Mouse (Mus musculus): ENCODE data around the gene Auts2. TPM values are rescaled to one million over a fixed set of nuclear protein-coding genes. Genes with fewer than 3 reads are reported as not detected.
A peak's percentile ranks its signal among the peaks of the same experiment; 100 is the strongest.

Gene Auts2
- polyA plus RNA-seq, 1 experiment from 2014 or later: 4.4 TPM

DNA sequence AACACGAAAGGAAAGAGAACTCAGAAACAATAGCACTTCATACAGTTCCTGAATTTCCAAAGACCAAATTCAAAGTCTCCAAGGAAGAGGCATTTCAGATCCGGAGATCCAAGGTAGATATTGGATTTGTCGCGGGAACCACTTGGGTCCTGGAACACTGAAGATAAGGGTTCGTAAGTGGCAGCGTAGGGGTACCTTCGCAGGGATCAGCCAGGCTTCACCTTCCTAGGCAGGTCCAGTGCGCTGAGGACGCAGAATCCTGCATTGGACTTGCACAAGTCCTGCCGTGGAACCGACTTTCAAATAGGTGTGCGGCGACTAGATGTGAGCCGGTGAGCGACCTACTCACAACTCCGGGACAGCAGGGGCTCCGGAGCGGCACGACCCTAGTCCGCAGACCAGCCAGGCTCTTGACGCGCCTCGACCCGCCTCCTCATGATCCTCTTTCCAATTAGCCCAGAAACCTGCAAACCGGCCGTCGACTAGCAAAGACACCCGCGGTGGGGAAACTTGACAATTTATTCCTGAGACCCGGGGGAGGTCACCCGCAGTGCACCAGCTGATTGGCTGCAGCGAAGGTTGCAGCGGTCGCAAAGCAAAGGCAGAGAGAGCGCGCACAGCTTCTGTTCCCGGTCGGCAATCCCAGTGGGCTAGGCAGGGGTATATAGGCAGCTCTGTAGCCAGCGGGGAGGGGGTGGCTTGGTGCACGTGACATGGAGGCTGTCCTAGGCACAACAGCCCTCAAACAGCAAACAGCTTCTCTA is 926.8 kb downstream of the Auts2 start:
- Histone ChIP-seq H3K27me3 (replicated peaks; ENCODE audit: insufficient read depth, low read length) (peaks cover 10% of the 10 kb centered on the region; the same call in 1 of the 2 replicates), H3K27ac (ENCODE audit: low read length) (no peak overlapping the region), H3K9me3 (ENCODE audit: low read length) (no peaks in the 10 kb centered on the region), H3K4me2 (replicated peaks; ENCODE audit: low read depth, low read length) (peak overlapping the region; percentile 35), H3K9ac (replicated peaks; ENCODE audit: low read depth) (no peak overlapping the region), H3K4me1 (ENCODE audit: insufficient read depth, low read depth, low read length) (no peaks in the 10 kb centered on the region), H3K36me3 (ENCODE audit: insufficient read depth, low read length) (no peaks in the 10 kb centered on the region), H3K4me3 (ENCODE audit: low read depth, low read length) (peak overlapping the region; percentile 16)
- no peak for DNase-seq (ENCODE audit: low spot score)
- TF ChIP-seq EP300 (IDR thresholded peaks at IDR 0.05) (no peak), CTCF (IDR thresholded peaks at IDR 0.05) (no peak)
- ATAC-seq: peak; percentile 11; the same call in 1 of the 2 replicates
- 5% methylated on average over 40 of the region's 40 CpGs for WGBS

DNA sequence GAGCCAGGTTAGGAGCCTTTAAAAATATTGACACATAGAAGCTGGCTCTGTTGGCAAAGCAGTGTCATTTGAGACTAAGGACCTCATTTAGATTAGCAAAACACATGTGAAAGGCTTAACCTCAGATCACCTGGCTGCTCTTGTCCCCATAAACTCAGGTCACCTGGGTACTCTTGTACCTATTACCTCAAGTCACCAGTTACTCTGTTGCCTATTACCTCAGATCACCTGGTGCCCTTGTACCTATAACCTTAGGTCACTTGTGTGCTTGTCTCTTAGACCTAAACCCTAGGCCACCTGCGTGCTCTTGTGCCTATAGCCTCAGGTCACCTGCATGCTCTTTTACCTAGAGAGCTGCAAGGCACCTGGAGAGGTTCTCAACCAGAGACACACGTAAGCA is 928.9 kb downstream of the Auts2 start:
- ATAC-seq (no peak), DNase-seq (ENCODE audit: low spot score) (no peak)
- no peaks in the 10 kb centered on the region for H3K36me3 ChIP-seq (ENCODE audit: insufficient read depth, low read length)
- peaks cover 10% of the 10 kb centered on the region; the same call in 1 of the 2 replicates for H3K27me3 ChIP-seq (replicated peaks; ENCODE audit: insufficient read depth, low read length)
- no peak overlapping the region for H3K4me2 ChIP-seq (replicated peaks; ENCODE audit: low read depth, low read length)
- H3K9ac ChIP-seq (replicated peaks; ENCODE audit: low read depth): no peak overlapping the region
- WGBS: 70% methylated on average over 2 of the region's 2 CpGs
- H3K4me1 ChIP-seq (ENCODE audit: insufficient read depth, low read depth, low read length): no peaks in the 10 kb centered on the region
- TF ChIP-seq EP300 (IDR thresholded peaks at IDR 0.05) (no peak), CTCF (IDR thresholded peaks at IDR 0.05) (no peak)
- no peaks in the 10 kb centered on the region for H3K9me3 ChIP-seq (ENCODE audit: low read length)
- H3K4me3 ChIP-seq (ENCODE audit: low read depth, low read length): no peak overlapping the region
- H3K27ac ChIP-seq (ENCODE audit: low read length): no peak overlapping the region

DNA sequence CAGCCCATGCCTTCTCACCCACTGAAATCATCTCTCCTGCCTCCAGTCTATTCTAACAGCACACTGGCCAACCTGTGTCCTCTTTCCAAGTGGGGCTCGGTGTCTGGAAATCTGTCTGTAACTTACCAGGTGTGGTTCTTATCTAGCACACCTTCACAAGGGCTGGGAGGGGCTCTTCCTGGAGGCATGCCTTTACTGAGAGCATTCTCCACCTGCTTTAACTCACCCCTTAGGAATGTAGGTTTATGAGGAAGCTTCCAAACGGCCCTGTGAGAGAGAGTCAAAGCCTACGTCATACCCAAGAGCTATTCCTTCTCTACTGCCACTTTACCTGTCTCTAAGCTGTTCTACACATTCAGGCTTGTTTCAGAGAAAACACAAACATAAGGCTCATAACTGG is 929.8 kb downstream of the Auts2 start:
- no peak overlapping the region for H3K4me2 ChIP-seq (replicated peaks; ENCODE audit: low read depth, low read length)
- no peak overlapping the region for H3K4me3 ChIP-seq (ENCODE audit: low read depth, low read length)
- H3K36me3 ChIP-seq (ENCODE audit: insufficient read depth, low read length): no peaks in the 10 kb centered on the region
- peak; percentile 94 for ATAC-seq
- 47% methylated on average over 3 of the region's 3 CpGs for WGBS
- H3K27me3 ChIP-seq (replicated peaks; ENCODE audit: insufficient read depth, low read length): peaks cover 10% of the 10 kb centered on the region; the same call in 1 of the 2 replicates
- peak; percentile 85 for DNase-seq (ENCODE audit: low spot score)
- no peak overlapping the region for H3K9ac ChIP-seq (replicated peaks; ENCODE audit: low read depth)
- TF ChIP-seq EP300 (IDR thresholded peaks at IDR 0.05) (peak; percentile 95), CTCF (IDR thresholded peaks at IDR 0.05) (no peak)
- H3K4me1 ChIP-seq (ENCODE audit: insufficient read depth, low read depth, low read length): no peaks in the 10 kb centered on the region
- no peak overlapping the region for H3K27ac ChIP-seq (ENCODE audit: low read length)
- no peaks in the 10 kb centered on the region for H3K9me3 ChIP-seq (ENCODE audit: low read length)

DNA sequence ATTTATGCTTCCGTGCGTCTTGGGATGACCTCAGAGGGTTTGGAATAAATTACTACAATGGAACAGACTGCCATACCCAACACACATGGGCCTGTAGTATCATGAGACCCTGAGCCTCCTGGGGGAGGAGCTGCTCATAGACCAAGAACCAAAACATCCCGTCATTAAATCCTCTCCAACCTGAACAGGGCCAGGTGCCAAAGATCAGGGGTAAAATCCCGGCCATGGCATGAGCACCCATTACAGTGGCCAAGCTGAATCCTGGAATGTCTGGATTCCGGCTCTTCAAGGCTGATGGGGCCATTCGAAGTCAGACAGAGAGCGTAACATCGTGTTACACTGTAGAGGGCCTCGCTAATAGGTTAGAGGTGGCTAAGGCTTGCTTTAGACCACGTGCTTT is 932.4 kb downstream of the Auts2 start:
- 65% methylated on average over 10 of the region's 10 CpGs for WGBS
- ATAC-seq (no peak), DNase-seq (ENCODE audit: low spot score) (no peak)
- H3K4me3 ChIP-seq (ENCODE audit: low read depth, low read length): no peak overlapping the region
- no peak overlapping the region for H3K4me2 ChIP-seq (replicated peaks; ENCODE audit: low read depth, low read length)
- peaks cover under 1% of the 10 kb centered on the region; the same call in 1 of the 2 replicates for H3K27me3 ChIP-seq (replicated peaks; ENCODE audit: insufficient read depth, low read length)
- no peak overlapping the region for H3K9ac ChIP-seq (replicated peaks; ENCODE audit: low read depth)
- no peaks in the 10 kb centered on the region for H3K36me3 ChIP-seq (ENCODE audit: insufficient read depth, low read length)
- TF ChIP-seq CTCF (IDR thresholded peaks at IDR 0.05) (no peak), EP300 (IDR thresholded peaks at IDR 0.05) (no peak)
- H3K4me1 ChIP-seq (ENCODE audit: insufficient read depth, low read depth, low read length): no peaks in the 10 kb centered on the region
- no peak overlapping the region for H3K27ac ChIP-seq (ENCODE audit: low read length)
- no peaks in the 10 kb centered on the region for H3K9me3 ChIP-seq (ENCODE audit: low read length)

DNA sequence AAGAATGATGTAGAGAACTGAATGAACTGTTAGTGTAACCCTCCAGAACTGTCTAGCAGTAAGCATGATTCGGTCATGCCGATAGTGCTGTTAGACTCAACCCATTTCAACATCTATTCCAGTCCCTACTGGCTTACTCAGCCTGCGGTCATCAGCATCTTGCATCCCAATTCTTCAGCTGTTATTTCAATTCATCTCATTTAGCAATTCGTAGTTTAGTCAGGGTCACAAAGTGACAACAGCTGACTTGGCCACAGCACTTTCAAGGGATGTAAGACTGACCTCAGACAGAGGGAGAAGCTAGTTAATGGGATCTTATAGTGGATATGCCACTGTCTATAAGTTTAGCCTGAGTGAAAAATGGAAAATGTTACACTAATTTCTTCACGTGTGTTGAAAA is 936.4 kb downstream of the Auts2 start:
- no peaks in the 10 kb centered on the region for H3K9me3 ChIP-seq (ENCODE audit: low read length)

DNA sequence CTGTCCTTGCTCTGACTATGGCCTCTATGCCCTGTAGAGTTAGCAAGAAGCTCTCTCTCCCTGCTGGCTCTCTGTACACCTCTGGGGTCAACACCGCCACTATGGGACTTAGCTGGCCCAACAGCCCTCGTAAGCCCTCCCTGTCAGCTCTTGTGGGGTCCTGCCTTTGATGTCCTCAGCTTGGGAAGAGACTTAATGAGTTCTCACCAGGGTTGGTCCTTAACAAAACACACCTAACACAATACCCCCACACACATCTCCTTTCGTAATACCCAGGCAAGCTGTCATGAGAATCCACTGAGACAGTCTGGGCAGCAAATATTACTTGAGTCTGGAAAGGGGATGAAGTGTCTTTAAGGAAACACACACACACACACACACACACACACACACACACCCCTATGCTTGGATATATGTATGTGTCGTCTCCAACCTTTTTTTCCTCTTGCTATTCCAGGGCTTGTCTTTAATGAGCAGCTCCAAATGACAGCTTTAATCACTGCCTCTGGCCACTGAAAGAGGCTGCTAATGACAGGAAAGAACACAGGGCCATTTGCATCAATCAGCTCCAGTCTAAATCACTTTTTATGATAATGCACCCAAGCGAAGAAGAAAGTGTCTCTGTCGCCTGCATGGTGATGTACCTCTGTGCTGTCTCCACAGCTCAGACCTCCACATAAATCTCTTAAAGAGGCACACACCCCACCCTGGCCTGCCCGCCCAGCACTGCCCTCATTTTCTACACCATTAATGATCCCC is 941.0 kb downstream of the Auts2 start:
- DNase-seq (ENCODE audit: low spot score) (no peak), ATAC-seq (no peak)
- Histone ChIP-seq H3K4me3 (ENCODE audit: low read depth, low read length) (no peak overlapping the region), H3K27me3 (replicated peaks; ENCODE audit: insufficient read depth, low read length) (0 out of 2 replicates have a peak, but pooled peaks cover 7% of the 10 kb centered on the region), H3K9ac (replicated peaks; ENCODE audit: low read depth) (no peak overlapping the region), H3K27ac (ENCODE audit: low read length) (no peak overlapping the region), H3K4me1 (ENCODE audit: insufficient read depth, low read depth, low read length) (no peaks in the 10 kb centered on the region), H3K4me2 (replicated peaks; ENCODE audit: low read depth, low read length) (no peak overlapping the region), H3K36me3 (ENCODE audit: insufficient read depth, low read length) (no peaks in the 10 kb centered on the region), H3K9me3 (ENCODE audit: low read length) (no peaks in the 10 kb centered on the region)
- no peak for TF ChIP-seq EP300 (IDR thresholded peaks at IDR 0.05)
- no peak for TF ChIP-seq CTCF (IDR thresholded peaks at IDR 0.05)
- 71% methylated on average over 7 of the region's 7 CpGs for WGBS

More for the DNA sequence above, 936.4 kb downstream of the Auts2 start:
- 89% methylated on average over 5 of the region's 5 CpGs for WGBS
- ATAC-seq (no peak), DNase-seq (ENCODE audit: low spot score) (no peak)
- Histone ChIP-seq H3K4me3 (ENCODE audit: low read depth, low read length) (no peak overlapping the region), H3K27me3 (replicated peaks; ENCODE audit: insufficient read depth, low read length) (0 out of 2 replicates have a peak, but pooled peaks cover 4% of the 10 kb centered on the region), H3K27ac (ENCODE audit: low read length) (no peak overlapping the region), H3K4me2 (replicated peaks; ENCODE audit: low read depth, low read length) (no peak overlapping the region), H3K4me1 (ENCODE audit: insufficient read depth, low read depth, low read length) (no peaks in the 10 kb centered on the region), H3K9ac (replicated peaks; ENCODE audit: low read depth) (no peak overlapping the region), H3K36me3 (ENCODE audit: insufficient read depth, low read length) (no peaks in the 10 kb centered on the region)
- TF ChIP-seq EP300 (IDR thresholded peaks at IDR 0.05): no peak
- no peak for TF ChIP-seq CTCF (IDR thresholded peaks at IDR 0.05)

Measured in lung, postnatal 0 days (tissue).